Mouse (Mus musculus) neural tube, embryonic 12.5 days (tissue): ENCODE results near the gene Ifrd1. TPM values are rescaled to one million over a fixed set of nuclear protein-coding genes. Genes with fewer than 3 reads are reported as not detected.
"Not testable (repeated sequence)": the region's sequence is repeated elsewhere in the genome, so short reads cannot be mapped to it uniquely, and the experiment has no call there.

Experiments used
- ATAC-seq: fragments of 200-750 bp; cut with Nextera tagmentation; 2 replicates; pipeline ENCODE4 v1.8.0; 2017; ENCODE audit warnings: low read depth, mild to moderate bottlenecking, moderate TSS enrichment, moderate library complexity; ENCODE audit not compliant: low FRiP score
- H3K27ac ChIP-seq: fragments of 300-500 bp; sonication (generic); 2 replicates; pipeline ENCODE4 v1.5.1; 2016
- H3K27me3 ChIP-seq: fragments of 300-500 bp; sonication (generic); replicated peaks from 2 replicates; pipeline ENCODE4 v1.6.1; 2016; ENCODE audit warnings: mild to moderate bottlenecking
- H3K36me3 ChIP-seq: fragments of 300-500 bp; sonication (generic); 2 replicates; pipeline ENCODE4 v1.6.1; 2016; ENCODE audit warnings: mild to moderate bottlenecking
- H3K4me1 ChIP-seq: fragments of 300-500 bp; sonication (generic); 2 replicates; pipeline ENCODE4 v1.6.1; 2016
- H3K4me2 ChIP-seq: fragments of 300-500 bp; sonication (generic); replicated peaks from 2 replicates; pipeline ENCODE4 v1.6.1; 2016; ENCODE audit warnings: mild to moderate bottlenecking
- H3K4me3 ChIP-seq: fragments of 300-500 bp; sonication (generic); 2 replicates; pipeline ENCODE4 v1.5.1; 2016
- H3K9ac ChIP-seq: fragments of 300-500 bp; sonication (generic); 2 replicates; pipeline ENCODE4 v1.6.1; 2016; ENCODE audit warnings: mild to moderate bottlenecking
- H3K9me3 ChIP-seq: fragments of 300-500 bp; sonication (generic); 2 replicates; pipeline ENCODE4 v1.6.1; 2016; ENCODE audit warnings: mild to moderate bottlenecking
- WGBS: fragments of 180-500 bp; shearing (Covaris S2); methylation state at CpG from one replicate; pipeline ENCODE4 v1.1.7; 2016; 5-methylcytosine and 5-hydroxymethylcytosine counted together
- polyA plus RNA-seq: library from polyadenylated mRNA; unstranded; fragments of >200 nt; fragmentation: Nextera tagmentation; extraction: Ambion mirVana; gene quantifications from 2 replicates; pipeline ENCODE4 v1.2.1, GENCODE M21; 2016

Gene Ifrd1
- polyA plus RNA-seq, 1 experiment from 2014 or later, result 186 TPM

GRCm38 (mm10) chr12:40256543-40256942, 8.2 kb upstream of the Ifrd1 start:
- H3K9me3 ChIP-seq, result no peaks in the 10 kb centered on the region
- no peak overlapping the region for H3K4me2 ChIP-seq
- no peak overlapping the region for H3K4me3 ChIP-seq
- no peak overlapping the region for H3K9ac ChIP-seq
- H3K27ac ChIP-seq, result no peak overlapping the region
- no peaks in the 10 kb centered on the region for H3K27me3 ChIP-seq
- no peaks in the 10 kb centered on the region for H3K36me3 ChIP-seq
- WGBS, result 87% methylated on average over 2 of the region's 2 CpGs
- no peak for ATAC-seq
- no peaks in the 10 kb centered on the region for H3K4me1 ChIP-seq

GRCm38 (mm10) chr12:40256033-40256432, 7.7 kb upstream of the Ifrd1 start:
- Histone ChIP-seq H3K4me2 (no peak overlapping the region), H3K27ac (no peak overlapping the region), H3K9ac (no peak overlapping the region), H3K9me3 (no peaks in the 10 kb centered on the region), H3K36me3 (no peaks in the 10 kb centered on the region), H3K4me3 (no peak overlapping the region), H3K27me3 (no peaks in the 10 kb centered on the region), H3K4me1 (no peaks in the 10 kb centered on the region)
- ATAC-seq, result no peak

GRCm38 (mm10) chr12:40255310-40255709, 7.0 kb upstream of the Ifrd1 start:
- ATAC-seq, H3K4me3 ChIP-seq, H3K27me3 ChIP-seq, H3K9ac ChIP-seq, H3K4me1 ChIP-seq, H3K9me3 ChIP-seq, H3K4me2 ChIP-seq, H3K36me3 ChIP-seq, H3K27ac ChIP-seq: not testable (repeated sequence)
- WGBS, result 89% methylated on average over 4 of the region's 4 CpGs

- Histone ChIP-seq H3K9ac (no peak overlapping the region), H3K27ac (no peak overlapping the region), H3K27me3 (no peaks in the 10 kb centered on the region), H3K36me3 (no peaks in the 10 kb centered on the region), H3K9me3 (no peaks in the 10 kb centered on the region), H3K4me2 (no peak overlapping the region), H3K4me1 (no peaks in the 10 kb centered on the region), H3K4me3 (no peak overlapping the region)
- 88% methylated on average over 11 of the region's 11 CpGs for WGBS
- ATAC-seq, result no peak
These were observed 6.4 kb upstream of the Ifrd1 start for GRCm38 (mm10) chr12:40254729-40255128.

- H3K36me3 ChIP-seq, result no peaks in the 10 kb centered on the region
- H3K4me3 ChIP-seq, result no peak overlapping the region
- H3K27me3 ChIP-seq, result no peaks in the 10 kb centered on the region
- no peak overlapping the region for H3K27ac ChIP-seq
- H3K9ac ChIP-seq, result no peak overlapping the region
- no peak for ATAC-seq
- H3K4me2 ChIP-seq, result no peak overlapping the region
- no peaks in the 10 kb centered on the region for H3K4me1 ChIP-seq
- H3K9me3 ChIP-seq, result no peaks in the 10 kb centered on the region
- WGBS, result 84% methylated on average over 5 of the region's 5 CpGs
These were observed 4.9 kb upstream of the Ifrd1 start for GRCm38 (mm10) chr12:40253241-40253640.

- Histone ChIP-seq H3K4me1 (no peaks in the 10 kb centered on the region), H3K4me2 (no peak overlapping the region), H3K9me3 (no peaks in the 10 kb centered on the region), H3K27ac (no peak overlapping the region), H3K27me3 (no peaks in the 10 kb centered on the region), H3K36me3 (no peaks in the 10 kb centered on the region), H3K4me3 (no peak overlapping the region), H3K9ac (no peak overlapping the region)
- ATAC-seq, result peak; percentile 74
These were observed 2.0 kb upstream of the Ifrd1 start for GRCm38 (mm10) chr12:40250256-40250655.

GRCm38 (mm10) chr12:40247976-40248375, 328 bp downstream of the Ifrd1 start:
- Histone ChIP-seq H3K27me3 (no peaks in the 10 kb centered on the region), H3K36me3 (no peaks in the 10 kb centered on the region), H3K9ac (no peak overlapping the region), H3K4me3 (no peak overlapping the region), H3K9me3 (no peaks in the 10 kb centered on the region), H3K4me1 (peaks cover 8% of the 10 kb centered on the region; the same call in 1 of the 2 replicates), H3K4me2 (no peak overlapping the region), H3K27ac (no peak overlapping the region)
- no peak for ATAC-seq
- WGBS, result 81% methylated on average over 6 of the region's 6 CpGs

- Histone ChIP-seq H3K4me2 (no peak overlapping the region), H3K9me3 (no peaks in the 10 kb centered on the region), H3K27me3 (no peaks in the 10 kb centered on the region), H3K27ac (no peak overlapping the region), H3K4me3 (no peak overlapping the region), H3K9ac (no peak overlapping the region), H3K36me3 (no peaks in the 10 kb centered on the region), H3K4me1 (peaks cover 8% of the 10 kb centered on the region; the same call in 1 of the 2 replicates)
- 80% methylated on average over 4 of the region's 4 CpGs for WGBS
- no peak for ATAC-seq
These were observed 920 bp downstream of the Ifrd1 start for GRCm38 (mm10) chr12:40247384-40247783.

GRCm38 (mm10) chr12:40245434-40245970, 2.8 kb downstream of the Ifrd1 start:
- WGBS, result 88% methylated on average over 7 of the region's 7 CpGs

GRCm38 (mm10) chr12:40244926-40245325, 3.4 kb downstream of the Ifrd1 start:
- Histone ChIP-seq H3K9ac (no peak overlapping the region), H3K4me1 (peaks cover 8% of the 10 kb centered on the region; the same call in 1 of the 2 replicates), H3K9me3 (no peaks in the 10 kb centered on the region), H3K4me3 (no peak overlapping the region), H3K27ac (no peak overlapping the region), H3K4me2 (no peak overlapping the region), H3K36me3 (no peaks in the 10 kb centered on the region), H3K27me3 (no peaks in the 10 kb centered on the region)
- no peak for ATAC-seq
- WGBS, result 91% methylated on average over 5 of the region's 5 CpGs

More at GRCm38 (mm10) chr12:40245434-40245970, 2.8 kb downstream of the Ifrd1 start:
- H3K4me1 ChIP-seq, result peaks cover 8% of the 10 kb centered on the region; the same call in 1 of the 2 replicates
- no peak overlapping the region for H3K4me2 ChIP-seq
- H3K9ac ChIP-seq, result no peak overlapping the region
- no peak overlapping the region for H3K4me3 ChIP-seq
- no peaks in the 10 kb centered on the region for H3K9me3 ChIP-seq
- no peaks in the 10 kb centered on the region for H3K36me3 ChIP-seq
- no peak for ATAC-seq
- no peaks in the 10 kb centered on the region for H3K27me3 ChIP-seq
- H3K27ac ChIP-seq, result no peak overlapping the region

- Histone ChIP-seq H3K36me3 (no peaks in the 10 kb centered on the region), H3K27ac (no peak overlapping the region), H3K4me2 (no peak overlapping the region), H3K4me1 (peaks cover 8% of the 10 kb centered on the region; the same call in 1 of the 2 replicates), H3K9ac (no peak overlapping the region), H3K4me3 (no peak overlapping the region), H3K27me3 (no peaks in the 10 kb centered on the region), H3K9me3 (no peaks in the 10 kb centered on the region)
- peak; percentile 59; the same call in 1 of the 2 replicates for ATAC-seq
- WGBS, result 51% methylated on average over 11 of the region's 11 CpGs
These were observed 4.5 kb downstream of the Ifrd1 start for GRCm38 (mm10) chr12:40243821-40244221.

GRCm38 (mm10) chr12:40243241-40243640, 5.1 kb downstream of the Ifrd1 start:
- H3K36me3 ChIP-seq, result no peaks in the 10 kb centered on the region
- no peaks in the 10 kb centered on the region for H3K27me3 ChIP-seq
- no peak overlapping the region for H3K27ac ChIP-seq
- no peak overlapping the region for H3K4me2 ChIP-seq
- no peak overlapping the region for H3K4me3 ChIP-seq
- WGBS, result 62% methylated on average over 4 of the region's 4 CpGs
- H3K9me3 ChIP-seq, result no peaks in the 10 kb centered on the region
- ATAC-seq, result 0 out of 2 replicates have a peak, but pooled peaks have one; percentile 15
- no peak overlapping the region for H3K9ac ChIP-seq
- H3K4me1 ChIP-seq, result peaks cover 8% of the 10 kb centered on the region; the same call in 1 of the 2 replicates

- Histone ChIP-seq H3K4me3 (no peak overlapping the region), H3K9ac (no peak overlapping the region), H3K9me3 (no peaks in the 10 kb centered on the region), H3K4me2 (no peak overlapping the region), H3K36me3 (no peaks in the 10 kb centered on the region), H3K4me1 (peaks cover 7% of the 10 kb centered on the region; the same call in 1 of the 2 replicates), H3K27ac (no peak overlapping the region), H3K27me3 (no peaks in the 10 kb centered on the region)
- 92% methylated on average over 7 of the region's 7 CpGs for WGBS
- no peak for ATAC-seq
These were observed 9.1 kb downstream of the Ifrd1 start for GRCm38 (mm10) chr12:40239161-40239560.
